Mouse (Mus musculus) left cerebral cortex, postnatal 4 days (tissue): ENCODE measurements at regions not wholly inside any gene's neighbourhood (a gene's known extent, or its start where the extent isn't known, plus 50 kb on each side); places are given as distances from the start of the nearest gene placed in this dataset.
A peak's percentile ranks its signal among the peaks of the same experiment; 100 is the strongest.

ENCODE experiments used
- DNase-seq: peaks from one replicate; pipeline ENCODE4 v3.0.0-alpha.2; 2022
- intact Hi-C: fragments of 180-260 bp; cut with DNase I; formaldehyde crosslinking; loops from one replicate; pipeline ENCODE4 v1.15.1; 2025

- intact Hi-C loops = loop anchor here (10.0 kb wide), 2 partner anchors 120 to 580 kb away; partner anchors contain the start of gene Zmiz1
- no peak for DNase-seq
Observed at GRCm38 (mm10) chr14:24874426-24875155, 387.7 kb downstream of the Rps24 start.

DNA sequence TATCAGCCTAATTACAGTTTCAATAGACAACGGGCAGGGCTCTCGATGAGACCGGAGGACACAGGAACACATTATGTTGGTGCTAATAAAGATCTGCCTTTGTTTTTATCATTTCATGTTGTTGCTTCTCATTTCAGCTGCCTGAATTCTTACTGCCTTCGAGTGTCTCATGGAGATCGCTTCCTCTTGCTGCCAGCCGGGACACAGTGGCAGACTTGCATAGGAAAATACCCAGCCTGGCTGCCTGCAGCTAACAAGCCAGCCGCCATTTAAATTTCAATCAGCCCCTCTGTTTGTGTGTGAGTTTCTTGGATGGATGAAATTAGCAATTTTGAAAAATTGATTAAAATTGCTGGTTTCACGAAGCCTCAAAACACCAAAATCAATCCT, 388.2 kb downstream of the Rps24 start:
- intact Hi-C loops = loop anchor here (10.0 kb wide), 2 partner anchors 120 to 580 kb away; partner anchors contain the start of gene Zmiz1
- DNase-seq = peak; percentile 35

GRCm38 (mm10) chr14:24875934-24876333, 389.0 kb downstream of the Rps24 start:
- DNase-seq = no peak
- intact Hi-C loops = loop anchor here (10.0 kb wide), 2 partner anchors 119 to 579 kb away; partner anchors contain the start of gene Zmiz1

DNA sequence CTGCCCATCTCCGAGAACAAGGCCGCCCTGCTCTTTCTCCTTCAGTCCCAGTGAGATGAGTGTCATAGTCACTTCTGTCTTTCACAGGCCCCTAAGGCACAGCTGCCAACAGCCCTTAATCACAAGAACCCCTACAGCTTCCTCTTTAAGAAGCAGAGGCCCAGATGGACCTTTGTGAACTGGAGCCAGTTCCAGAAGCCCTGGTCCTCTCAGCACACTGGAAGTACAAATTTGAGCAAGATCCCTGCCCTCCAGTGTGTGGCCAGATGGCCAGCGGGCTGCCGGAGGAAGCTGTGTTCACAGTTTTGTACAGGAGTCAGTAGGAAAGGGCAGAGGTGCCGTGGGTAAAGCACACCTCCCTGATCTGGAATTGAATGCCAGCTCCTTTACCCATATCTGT, 389.6 kb downstream of the Rps24 start:
- DNase-seq = peak; percentile 43
- intact Hi-C loops = loop anchor here (10.0 kb wide), 2 partner anchors 118 to 578 kb away; partner anchors contain the start of gene Zmiz1

- no peak for DNase-seq
- intact Hi-C loops = loop anchor here (10.0 kb wide), 2 partner anchors 117 to 577 kb away; partner anchors contain the start of gene Zmiz1
Observed at GRCm38 (mm10) chr14:24877853-24878252, 390.9 kb downstream of the Rps24 start.

GRCm38 (mm10) chr14:24886164-24886563, 399.2 kb downstream of the Rps24 start:
- intact Hi-C loops = no loop called here
- no peak for DNase-seq

- DNase-seq = no peak
- intact Hi-C loops = no loop called here
Observed at GRCm38 (mm10) chr14:24886896-24887421, 400.0 kb downstream of the Rps24 start.

GRCm38 (mm10) chr14:24890856-24891255, 403.9 kb downstream of the Rps24 start:
- intact Hi-C loops = loop anchor here (10.0 kb wide), 1 partner anchor 54 kb away; no protein-coding TSS in a partner anchor
- DNase-seq = no peak

GRCm38 (mm10) chr14:24895196-24895595, 408.3 kb downstream of the Rps24 start:
- intact Hi-C loops = loop anchor here (10.0 kb wide), 1 partner anchor 50 kb away; no protein-coding TSS in a partner anchor
- DNase-seq = no peak

DNA sequence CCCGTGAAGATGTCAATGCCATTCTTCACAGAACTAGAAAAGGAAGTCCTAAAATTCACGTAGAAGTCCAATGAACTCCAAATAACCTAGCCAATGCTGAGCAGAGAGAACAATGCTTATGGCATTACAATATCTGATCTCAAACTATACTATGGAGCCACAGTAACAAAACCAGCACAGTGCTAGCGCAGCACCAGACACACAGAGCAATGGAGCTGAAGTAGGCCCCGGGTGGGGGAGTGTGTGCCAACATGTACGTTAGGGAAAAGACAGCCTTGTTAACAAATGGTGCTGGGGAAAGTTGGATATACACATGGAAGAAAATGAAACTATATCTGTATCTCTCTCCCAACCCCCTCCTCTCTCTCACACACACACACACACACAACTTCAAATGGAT, 409.8 kb downstream of the Rps24 start:
- DNase-seq = no peak
- intact Hi-C loops = loop anchor here (10.0 kb wide), 1 partner anchor 48 kb away; no protein-coding TSS in a partner anchor

DNA sequence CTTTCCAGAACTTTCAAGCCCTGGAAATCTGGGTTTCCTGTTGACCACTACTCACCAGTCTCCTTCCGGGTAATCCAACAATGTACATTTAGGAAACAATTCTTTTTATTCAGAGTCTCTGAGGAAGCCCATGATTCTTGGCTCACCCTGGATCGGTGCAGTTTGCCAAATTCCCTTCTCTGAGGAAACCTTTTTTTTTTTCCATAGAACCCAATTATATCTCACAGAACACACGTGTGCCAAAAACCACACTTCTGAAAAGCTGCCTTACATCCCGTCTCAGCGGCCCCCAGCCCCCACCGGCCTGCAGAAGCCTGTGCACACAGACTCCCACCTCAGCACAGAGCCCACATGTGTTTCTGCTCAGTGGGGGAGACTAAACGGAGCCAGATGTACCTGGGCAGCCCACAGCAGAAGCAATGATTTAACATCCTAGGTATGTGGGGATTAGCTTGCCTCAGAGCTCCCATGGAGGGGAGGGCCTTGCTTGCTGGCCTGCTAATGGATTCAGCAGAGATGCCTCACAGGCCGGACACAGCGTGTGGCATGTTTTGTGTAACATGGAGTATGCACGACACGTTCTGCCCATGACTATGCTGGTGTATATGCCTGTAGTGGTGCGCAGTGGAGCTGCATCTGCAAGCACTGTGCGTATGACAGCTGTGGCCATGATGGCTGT, 413.7 kb downstream of the Rps24 start:
- intact Hi-C loops = no loop called here

GRCm38 (mm10) chr14:24901726-24902125, 414.8 kb downstream of the Rps24 start:
- intact Hi-C loops = no loop called here
- DNase-seq = no peak

More for the DNA sequence above, 413.7 kb downstream of the Rps24 start:
- DNase-seq = peak; percentile 11

GRCm38 (mm10) chr14:24902870-24903269, 415.9 kb downstream of the Rps24 start:
- DNase-seq = no peak
- intact Hi-C loops = no loop called here

DNA sequence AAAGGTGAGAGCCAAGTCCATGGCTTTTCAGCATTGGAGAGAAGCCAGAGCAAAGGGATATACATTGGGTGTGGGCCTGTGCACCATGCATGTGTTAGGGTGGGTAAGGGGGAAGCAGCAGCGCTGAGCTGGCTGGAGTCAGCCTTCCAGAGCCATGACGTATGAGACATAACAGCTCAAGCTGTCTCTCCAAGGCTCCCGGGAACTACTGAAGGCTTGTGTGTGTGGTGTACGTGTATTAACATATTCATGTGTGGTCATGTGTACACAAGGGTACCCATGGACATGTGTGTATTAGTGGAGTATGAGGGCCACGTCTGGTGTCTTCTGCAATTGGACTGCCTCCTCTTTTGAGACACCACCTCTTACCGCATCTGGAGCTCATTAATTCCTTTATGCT, 417.8 kb downstream of the Rps24 start:
- intact Hi-C loops = no loop called here
- no peak for DNase-seq

DNA sequence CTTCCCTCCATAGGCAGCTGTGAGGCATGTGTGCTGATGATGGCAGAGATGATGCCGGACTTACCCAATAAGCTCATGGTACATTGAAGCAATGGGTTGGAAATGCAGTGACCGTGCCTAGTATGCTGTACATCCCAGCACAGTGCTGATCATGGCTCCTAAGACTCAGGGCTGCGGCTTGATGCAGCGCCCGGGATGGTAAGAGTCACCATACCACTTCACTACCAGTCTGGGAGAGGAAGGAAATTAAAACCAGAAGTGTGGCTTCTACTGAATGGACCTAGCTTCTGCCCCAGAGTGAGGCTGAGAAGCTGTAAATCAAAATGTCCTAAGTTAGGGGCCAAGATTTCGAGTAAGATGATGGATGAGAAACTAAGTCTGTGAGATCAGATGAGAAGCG, 420.0 kb downstream of the Rps24 start:
- DNase-seq = no peak
- intact Hi-C loops = no loop called here

DNA sequence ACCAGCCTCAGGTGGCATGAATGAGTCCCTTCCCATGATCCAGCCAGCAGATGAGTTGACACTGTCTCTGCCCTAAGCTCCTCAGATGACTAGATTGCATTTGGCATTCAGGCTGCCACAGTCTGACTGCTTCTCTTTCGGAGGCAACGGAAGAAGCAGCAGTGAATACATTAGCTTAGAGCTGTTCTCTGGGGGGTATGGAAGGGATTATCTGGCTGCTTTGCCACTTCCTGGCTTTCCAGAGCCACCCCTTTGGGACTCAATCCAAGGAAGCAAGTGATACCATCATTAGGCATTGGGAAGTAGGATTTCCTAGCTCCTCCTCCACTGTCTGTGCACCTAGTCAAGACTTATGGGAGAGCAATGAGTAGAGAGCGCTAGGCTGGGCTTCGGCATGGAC, 421.5 kb downstream of the Rps24 start:
- peak; percentile 13 for DNase-seq
- intact Hi-C loops = no loop called here

DNA sequence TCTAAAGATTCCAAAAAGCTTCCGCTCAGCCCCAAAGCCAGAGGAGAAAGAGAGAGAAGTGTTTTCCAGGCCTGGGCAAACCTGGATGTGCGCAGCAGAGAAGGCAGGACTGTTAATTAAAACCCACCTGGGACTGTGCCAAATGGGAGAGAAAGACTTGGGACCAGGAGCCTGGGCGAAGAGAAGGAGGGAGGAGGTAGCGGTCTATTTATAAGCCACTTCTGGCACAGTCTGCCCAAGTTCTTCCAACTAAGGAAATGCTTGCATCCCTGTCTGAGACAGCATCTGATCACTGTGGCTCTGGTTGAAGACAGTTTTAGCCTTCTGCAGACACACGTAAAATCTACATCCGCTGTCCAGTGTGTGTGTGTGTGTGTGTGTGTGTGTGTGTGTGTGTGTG, 424.7 kb downstream of the Rps24 start:
- DNase-seq = peak; percentile 32
- intact Hi-C loops = no loop called here

- intact Hi-C loops = no loop called here
- no peak for DNase-seq
Observed at GRCm38 (mm10) chr14:24919056-24919455, 432.1 kb downstream of the Rps24 start.

GRCm38 (mm10) chr14:24922006-24922405, 435.1 kb downstream of the Rps24 start:
- DNase-seq = no peak
- intact Hi-C loops = no loop called here

GRCm38 (mm10) chr14:24924561-24924960, 437.6 kb downstream of the Rps24 start:
- no peak for DNase-seq
- intact Hi-C loops = no loop called here
